Mouse (Mus musculus) thymus, adult 2 months (tissue): ENCODE data around the gene Naa80.

Experiments
- CTCF ChIP-seq: fragments of 200-500 bp; IDR thresholded peaks from 2 replicates; pipeline ENCODE4 v1.5.1; 2012; ENCODE audit warnings: mild to moderate bottlenecking, control low read depth, low read length, moderate library complexity, borderline replicate concordance; ENCODE audit not compliant: control insufficient read depth, poor library complexity, insufficient read depth; ENCODE audit errors: extremely low read depth
- POLR2A ChIP-seq: fragments of 200-500 bp; IDR thresholded peaks from 2 replicates; pipeline ENCODE4 v1.6.1; 2012; ENCODE audit warnings: mild to moderate bottlenecking, low read length, control low read depth, moderate library complexity; ENCODE audit not compliant: control insufficient read depth, poor library complexity, insufficient read depth; ENCODE audit errors: extremely low read depth

DNA sequence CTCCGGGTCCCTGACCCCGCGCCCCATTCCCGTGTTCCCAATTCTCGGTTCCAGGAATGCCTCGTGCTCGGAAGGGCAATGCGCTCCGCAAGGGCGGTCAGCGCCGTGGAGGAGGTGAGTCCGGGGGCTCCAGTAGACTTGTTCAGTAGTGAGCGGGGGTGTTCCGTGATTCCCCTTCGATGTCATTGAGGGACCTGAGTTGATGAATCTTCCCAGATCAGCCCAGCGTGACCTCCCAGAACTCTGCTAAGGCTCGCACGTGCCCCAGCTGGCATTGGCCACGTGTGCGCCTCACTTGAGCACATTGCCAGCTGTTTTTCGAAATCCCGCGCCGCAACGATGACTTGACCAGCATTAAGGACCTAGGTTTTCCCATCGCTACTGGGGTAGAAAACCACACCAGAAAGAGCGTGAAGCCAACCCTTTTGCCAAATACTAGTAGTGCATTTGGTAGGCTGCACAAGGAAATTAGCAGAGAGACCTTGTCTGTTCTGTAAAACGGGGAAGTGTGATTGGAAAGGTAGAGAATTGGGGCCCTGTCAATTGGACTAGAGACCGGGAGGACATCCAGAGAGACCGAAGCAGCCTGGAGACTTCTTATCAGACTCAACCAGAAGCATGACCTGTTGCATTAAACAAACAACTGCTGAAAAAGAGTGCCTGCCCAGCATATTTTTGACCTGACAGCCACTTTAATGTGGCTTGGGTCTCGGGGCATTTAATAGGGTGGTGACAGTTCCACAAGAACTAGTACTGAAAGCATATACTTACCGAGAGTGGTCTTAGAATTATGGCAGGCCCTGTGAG, 9.3 kb downstream of the Naa80 start:
- TF ChIP-seq POLR2A = no peak
- TF ChIP-seq CTCF = no peak
